Mouse (Mus musculus) heart, postnatal 0 days (tissue): ENCODE measurements at regions not wholly inside any gene's neighbourhood (a gene's known extent, or its start where the extent isn't known, plus 50 kb on each side); places are given as distances from the start of the nearest gene placed in this dataset.

Source experiments
- ATAC-seq: fragments of 200-750 bp; cut with Nextera tagmentation; 2 replicates; pipeline ENCODE4 v1.8.0; 2017; ENCODE audit warnings: low read depth, moderate number of reproducible peaks, moderate library complexity; ENCODE audit not compliant: insufficient read depth
- DNase-seq: peaks from one replicate; pipeline ENCODE4 v3.0.0-alpha.2; 2016; ENCODE audit warnings: low spot score
- H3K27ac ChIP-seq: fragments of 300-500 bp; sonication (generic); 2 replicates; pipeline ENCODE4 v1.5.1; 2014; ENCODE audit warnings: low read depth, mild to moderate bottlenecking
- H3K27me3 ChIP-seq: fragments of 300-500 bp; sonication (generic); 2 replicates; pipeline ENCODE4 v1.6.1; 2014; ENCODE audit warnings: low read length, mixed read lengths; ENCODE audit not compliant: control insufficient read depth, insufficient read depth
- H3K36me3 ChIP-seq: fragments of 300-500 bp; sonication (generic); replicated peaks from 2 replicates; pipeline ENCODE4 v1.6.1; 2014; ENCODE audit warnings: low read length, mixed read lengths; ENCODE audit not compliant: control insufficient read depth, insufficient read depth
- H3K4me1 ChIP-seq: fragments of 300-500 bp; sonication (generic); 2 replicates; pipeline ENCODE4 v1.6.1; 2014; ENCODE audit warnings: antibody characterized with exemption; ENCODE audit not compliant: control insufficient read depth, insufficient read depth
- H3K4me2 ChIP-seq: fragments of 300-500 bp; sonication (generic); 2 replicates; pipeline ENCODE4 v1.6.1; 2014; ENCODE audit warnings: low read depth, mild to moderate bottlenecking, low read length, moderate library complexity
- H3K4me3 ChIP-seq: fragments of 300-500 bp; sonication (generic); 2 replicates; pipeline ENCODE4 v1.5.1; 2014; ENCODE audit warnings: low read depth, low read length
- H3K9ac ChIP-seq: fragments of 300-500 bp; sonication (generic); replicated peaks from 2 replicates; pipeline ENCODE4 v1.6.1; 2014; ENCODE audit warnings: low read depth, low read length, mixed read lengths
- H3K9me3 ChIP-seq: fragments of 300-500 bp; sonication (generic); replicated peaks from 2 replicates; pipeline ENCODE4 v1.6.1; 2016; ENCODE audit warnings: low read length; ENCODE audit not compliant: control insufficient read depth
- CTCF ChIP-seq: IDR thresholded peaks from 2 replicates; pipeline ENCODE4 v1.5.1; 2016; ENCODE audit warnings: antibody characterized with exemption, control low read depth, low read depth
- EP300 ChIP-seq: IDR thresholded peaks from 2 replicates; pipeline ENCODE4 v1.6.1; 2016; ENCODE audit warnings: antibody characterized with exemption, low read depth
- WGBS: fragments of 180-500 bp; shearing (Covaris S2); extraction: QIAGEN DNeasy Blood & Tissue Kit; methylation state at CpG from one replicate; pipeline ENCODE4 v1.1.7; 2014; 5-methylcytosine and 5-hydroxymethylcytosine counted together

- TF ChIP-seq EP300 (no peak), CTCF (peak; percentile 54)
- H3K27ac ChIP-seq = no peak overlapping the region
- no peak overlapping the region for H3K4me2 ChIP-seq
- H3K27me3 ChIP-seq = no peaks in the 10 kb centered on the region
- H3K9ac ChIP-seq = no peak overlapping the region
- H3K9me3 ChIP-seq = no peaks in the 10 kb centered on the region
- DNase-seq = peak; percentile 39
- WGBS = 20% methylated on average over 2 of the region's 2 CpGs
- no peaks in the 10 kb centered on the region for H3K36me3 ChIP-seq
- no peak overlapping the region for H3K4me3 ChIP-seq
- no peak for ATAC-seq
- H3K4me1 ChIP-seq = no peaks in the 10 kb centered on the region
Observed at GRCm38 (mm10) chr14:112895561-112895960, 418.8 kb upstream of the Tpm3-rs7 start.

GRCm38 (mm10) chr14:112901171-112901570, 413.2 kb upstream of the Tpm3-rs7 start:
- TF ChIP-seq EP300 (no peak), CTCF (no peak)
- ATAC-seq = no peak
- H3K4me2 ChIP-seq = no peak overlapping the region
- DNase-seq = no peak
- H3K9me3 ChIP-seq = no peaks in the 10 kb centered on the region
- 44% methylated on average over 1 of the region's 1 CpGs for WGBS
- H3K4me1 ChIP-seq = no peaks in the 10 kb centered on the region
- no peak overlapping the region for H3K4me3 ChIP-seq
- H3K36me3 ChIP-seq = no peaks in the 10 kb centered on the region
- H3K27ac ChIP-seq = no peak overlapping the region
- H3K9ac ChIP-seq = no peak overlapping the region
- no peaks in the 10 kb centered on the region for H3K27me3 ChIP-seq

- no peaks in the 10 kb centered on the region for H3K9me3 ChIP-seq
- no peak overlapping the region for H3K4me3 ChIP-seq
- 91% methylated on average over 1 of the region's 1 CpGs for WGBS
- ATAC-seq = no peak
- H3K9ac ChIP-seq = no peak overlapping the region
- no peaks in the 10 kb centered on the region for H3K27me3 ChIP-seq
- H3K36me3 ChIP-seq = no peaks in the 10 kb centered on the region
- H3K27ac ChIP-seq = no peak overlapping the region
- TF ChIP-seq EP300 (no peak), CTCF (no peak)
- no peaks in the 10 kb centered on the region for H3K4me1 ChIP-seq
- no peak for DNase-seq
- H3K4me2 ChIP-seq = no peak overlapping the region
Observed at GRCm38 (mm10) chr14:112917148-112917547, 397.3 kb upstream of the Tpm3-rs7 start.
